Mouse (Mus musculus): ENCODE results near the gene Rps6kb1.
A peak's percentile ranks its signal among the peaks of the same experiment; 100 is the strongest.
"Not testable (repeated sequence)": the region's sequence is repeated elsewhere in the genome, so short reads cannot be mapped to it uniquely, and the experiment has no call there.

Rps6kb1 gene

DNA sequence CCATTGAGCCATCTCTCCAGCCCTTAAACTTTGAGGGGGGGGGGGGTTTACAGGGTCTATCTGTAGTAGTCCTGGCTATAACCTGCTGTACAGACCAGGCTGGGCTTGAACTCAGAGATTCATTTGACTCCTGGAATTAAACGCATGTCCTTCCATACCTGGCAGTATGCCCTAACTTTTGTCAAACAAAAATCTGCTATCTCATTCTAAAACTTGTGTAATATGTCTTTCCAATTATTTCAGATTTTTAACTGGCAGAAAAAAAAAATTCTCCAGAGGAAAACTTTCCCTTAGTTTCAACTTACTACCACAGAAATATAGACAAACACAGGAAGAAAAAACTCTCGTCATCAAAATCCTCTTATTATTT lies 4.1 kb downstream of the Rps6kb1 start:
- DNase-seq (ENCODE audit: low spot score in 2 of 2) = no peak

DNA sequence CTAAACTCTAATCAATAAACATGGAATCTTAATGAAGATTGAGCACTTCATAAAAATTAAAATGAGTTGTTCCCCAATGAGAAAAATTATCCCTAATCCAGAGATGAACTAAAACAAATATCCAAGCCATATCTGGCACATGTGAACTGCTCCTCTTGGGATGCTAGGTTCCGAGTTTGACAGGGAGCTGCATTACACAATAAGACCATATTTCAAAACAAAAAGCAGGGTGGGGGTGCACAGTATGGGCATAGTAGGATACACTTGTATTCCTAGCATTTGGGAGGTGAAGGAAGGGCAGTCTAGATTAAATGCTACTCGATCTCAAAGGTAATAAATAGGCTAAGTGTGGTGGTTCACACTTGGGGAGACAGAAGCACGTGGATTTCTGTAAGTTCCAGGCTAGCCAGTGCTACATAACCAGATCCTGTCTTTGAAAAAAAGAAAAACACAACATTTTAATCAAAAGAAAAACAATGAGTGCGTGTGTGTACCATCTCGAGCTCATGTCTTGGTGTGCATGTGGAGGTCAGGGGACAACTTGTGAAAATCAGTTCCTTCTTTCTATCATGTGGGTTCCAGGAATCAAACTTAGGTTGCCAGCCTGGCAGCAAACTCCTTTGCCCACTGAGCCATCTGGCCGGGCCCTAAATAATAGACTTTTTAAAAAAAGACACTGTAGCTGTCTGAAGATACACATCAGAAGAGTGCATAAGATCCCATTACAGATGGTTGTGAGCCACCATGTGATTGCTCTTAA lies 4.7 kb downstream of the Rps6kb1 start:
- DNase-seq (ENCODE audit: low spot score in 2 of 2) = no peak

DNA sequence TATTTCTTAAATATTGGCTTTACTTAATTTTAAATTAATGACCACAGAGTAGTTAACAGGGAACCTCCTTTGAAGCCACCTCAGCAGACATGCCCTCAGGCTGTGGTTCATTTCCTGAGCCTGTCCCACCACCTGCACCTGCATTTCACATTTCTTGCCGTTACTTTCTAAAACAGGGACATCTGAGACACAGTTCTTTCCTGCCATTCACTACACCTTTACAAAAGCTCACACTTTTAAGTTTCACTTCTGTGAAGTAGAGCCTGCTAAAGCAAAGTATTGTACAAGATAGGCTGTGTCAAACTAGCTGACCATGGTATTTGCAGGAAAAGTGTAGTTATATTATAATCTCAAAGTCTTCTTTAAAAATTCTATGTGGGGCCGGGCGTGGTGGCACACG lies 5.8 kb downstream of the Rps6kb1 start:
- DNase-seq (ENCODE audit: low spot score in 2 of 2) = no peak

DNA sequence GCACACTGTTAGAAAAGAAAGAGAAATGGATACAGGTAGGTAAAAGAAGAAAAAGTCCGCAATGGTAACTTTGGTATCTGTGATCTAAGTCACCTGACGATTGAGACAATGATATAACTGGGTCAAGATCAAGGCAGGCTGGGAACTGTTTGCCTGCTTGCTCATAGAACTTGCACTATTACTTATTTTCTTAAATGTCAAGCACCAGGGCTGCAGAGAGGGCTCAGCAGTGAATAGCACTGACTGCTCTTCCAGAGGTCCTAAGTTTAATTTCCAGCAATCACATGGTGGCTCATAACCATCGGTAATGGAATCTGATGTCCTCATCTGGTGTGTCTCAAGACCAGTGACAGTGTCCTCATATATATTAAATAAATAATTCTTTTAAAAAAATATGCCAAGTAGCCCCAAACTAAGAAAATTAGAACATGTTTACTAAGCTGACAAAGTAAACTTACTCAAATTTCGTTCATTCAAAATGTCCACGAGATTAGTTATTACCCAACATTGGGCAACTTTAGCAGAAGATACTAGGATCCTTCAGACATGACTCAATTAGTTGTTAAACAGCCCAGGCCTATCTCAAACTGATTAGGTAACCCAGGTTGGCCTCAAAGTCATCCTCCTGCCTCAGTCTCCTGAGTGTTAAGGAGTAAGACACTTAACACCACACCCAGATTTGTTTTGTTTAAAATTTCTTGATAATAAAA lies 10.2 kb downstream of the Rps6kb1 start:
- no peak for DNase-seq (ENCODE audit: low spot score in 2 of 2)

DNA sequence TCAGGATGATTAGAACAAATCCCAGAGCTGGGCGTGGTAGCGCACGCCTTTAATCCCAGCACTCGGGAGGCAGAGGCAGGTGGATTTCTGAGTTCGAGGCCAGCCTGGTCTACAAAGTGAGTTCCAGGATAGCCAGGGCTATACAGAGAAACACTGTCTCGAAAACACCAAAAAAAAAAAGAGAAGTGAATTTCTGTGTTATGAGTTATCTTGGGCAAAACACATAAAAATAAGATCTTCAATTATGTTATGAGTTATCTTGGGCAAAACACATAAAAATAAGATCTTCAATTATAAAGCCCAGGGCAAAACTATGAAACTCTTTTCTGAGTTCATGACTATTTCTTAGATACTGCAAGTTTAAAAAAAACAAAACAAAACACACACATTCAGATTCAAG lies 11.3 kb downstream of the Rps6kb1 start:
- not testable (repeated sequence) for DNase-seq (ENCODE audit: low spot score in 2 of 2)

DNA sequence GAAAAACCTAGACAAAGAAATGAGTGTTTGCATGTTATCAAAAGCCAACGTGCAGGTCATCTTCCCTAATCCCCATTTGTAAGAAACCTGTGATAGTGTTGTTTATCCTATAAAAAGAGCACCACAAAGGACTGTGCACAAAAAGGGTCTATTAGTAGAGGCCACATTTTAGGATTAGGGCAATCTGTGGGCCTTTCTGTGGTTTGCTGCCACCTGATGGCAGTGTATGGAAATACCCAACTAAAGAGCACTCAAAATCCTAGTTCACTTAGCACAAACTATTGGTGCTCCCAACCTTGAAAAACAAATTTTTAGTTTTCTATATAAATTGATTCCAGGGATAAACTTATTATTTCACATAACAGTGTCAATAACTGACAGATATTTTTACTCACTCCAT lies 11.8 kb downstream of the Rps6kb1 start:
- DNase-seq (ENCODE audit: low spot score in 2 of 2) = no peak

DNA sequence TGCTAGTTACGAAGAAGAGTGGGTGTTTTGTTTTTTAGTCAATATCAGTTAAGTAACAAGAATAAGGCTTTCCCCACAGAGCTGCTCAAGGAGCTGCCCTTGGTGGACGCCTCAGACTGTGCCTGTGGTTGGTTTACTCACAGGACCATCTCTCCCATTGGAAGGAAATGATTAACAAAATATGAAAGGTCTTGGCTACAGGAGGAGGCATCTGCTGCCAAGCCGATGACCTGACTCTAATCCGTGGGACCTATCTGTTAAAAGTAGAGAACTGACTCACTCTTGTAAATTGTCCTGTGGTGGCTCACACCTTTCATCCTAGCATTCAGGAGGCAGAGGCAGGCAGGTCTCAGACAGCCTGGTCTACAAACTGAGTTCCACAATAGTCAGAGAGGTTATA lies 17.1 kb downstream of the Rps6kb1 start:
- DNase-seq (ENCODE audit: low spot score in 2 of 2) = no peak

DNA sequence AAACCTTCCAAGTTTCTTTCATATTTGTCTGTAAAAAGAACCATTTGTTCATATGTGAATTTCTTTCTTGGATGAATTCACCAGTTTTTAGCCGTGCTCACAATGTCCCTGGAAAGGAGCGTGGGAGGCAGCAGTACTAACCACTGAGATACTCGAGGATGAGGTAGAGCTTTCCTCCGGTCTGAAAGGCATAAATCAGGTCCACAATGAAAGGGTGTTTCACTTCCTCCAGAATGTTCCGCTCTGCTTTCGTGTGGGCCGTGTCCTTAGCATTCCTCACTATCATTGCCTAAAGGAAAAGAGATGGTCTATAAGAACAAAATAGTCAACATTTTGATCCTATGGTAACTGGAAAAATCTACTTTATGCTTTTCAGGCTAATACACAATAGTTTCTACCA lies 24.9 kb downstream of the Rps6kb1 start:
- DNase-seq (ENCODE audit: low spot score in 2 of 2) = no peak

DNA sequence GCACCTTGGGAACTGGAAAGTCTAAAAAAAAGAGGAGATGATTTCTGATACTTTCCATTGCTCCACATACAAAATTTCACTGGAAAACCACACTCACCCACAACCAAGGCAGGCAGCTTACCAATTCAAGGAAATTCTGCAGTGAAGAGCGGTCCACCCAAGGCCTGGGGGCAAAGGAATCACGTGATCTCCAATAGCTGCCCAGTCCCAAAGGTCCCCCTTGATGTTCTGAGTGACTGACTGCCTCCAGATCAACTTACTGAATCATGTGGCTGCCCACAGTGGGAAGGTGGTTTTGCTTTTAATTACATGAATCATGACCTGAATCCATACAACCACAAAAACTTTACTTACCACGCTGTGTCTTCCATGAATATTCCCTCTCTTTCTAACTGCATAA lies 27.4 kb downstream of the Rps6kb1 start:
- DNase-seq (ENCODE audit: low spot score in 2 of 2) = no peak

DNA sequence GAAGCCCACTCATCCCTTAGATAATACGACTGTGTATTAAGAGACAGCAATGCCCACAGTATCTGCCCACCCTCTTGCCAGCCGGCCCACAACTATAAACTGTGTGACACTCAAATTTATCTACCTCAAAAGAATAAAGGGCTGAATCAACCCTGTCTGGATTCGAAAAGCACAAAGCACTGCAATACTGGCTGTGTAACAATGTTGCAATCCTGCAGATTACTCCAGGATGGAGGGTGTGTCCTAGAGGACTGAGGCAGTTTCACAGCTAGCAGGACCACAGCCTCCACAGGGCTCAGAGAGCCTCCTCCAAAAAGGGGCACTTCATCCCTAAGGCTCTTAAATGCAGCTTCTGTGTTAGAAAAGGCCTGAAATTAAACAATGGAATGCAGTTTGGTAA lies 28.0 kb downstream of the Rps6kb1 start:
- no peak for DNase-seq (ENCODE audit: low spot score in 2 of 2)

DNA sequence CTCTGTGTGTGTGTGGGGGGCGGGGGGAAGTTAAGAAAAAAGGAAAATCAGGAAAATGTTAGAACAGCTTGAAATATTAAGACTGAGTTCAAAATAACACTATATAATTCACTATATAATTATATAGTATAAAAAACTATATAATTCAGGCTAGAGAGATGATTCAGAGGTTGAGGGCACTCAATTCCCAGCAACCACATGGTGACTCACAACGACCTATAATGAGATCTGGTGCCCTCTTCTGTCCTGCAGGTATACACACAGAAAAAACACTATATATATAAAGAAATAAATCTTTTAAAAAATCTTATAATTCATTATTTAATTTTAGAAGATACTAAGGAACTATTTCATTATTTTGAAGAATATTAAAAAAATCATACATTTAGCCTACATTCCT lies 36.6 kb downstream of the Rps6kb1 start:
- no peak for DNase-seq (ENCODE audit: low spot score in 2 of 2)

DNA sequence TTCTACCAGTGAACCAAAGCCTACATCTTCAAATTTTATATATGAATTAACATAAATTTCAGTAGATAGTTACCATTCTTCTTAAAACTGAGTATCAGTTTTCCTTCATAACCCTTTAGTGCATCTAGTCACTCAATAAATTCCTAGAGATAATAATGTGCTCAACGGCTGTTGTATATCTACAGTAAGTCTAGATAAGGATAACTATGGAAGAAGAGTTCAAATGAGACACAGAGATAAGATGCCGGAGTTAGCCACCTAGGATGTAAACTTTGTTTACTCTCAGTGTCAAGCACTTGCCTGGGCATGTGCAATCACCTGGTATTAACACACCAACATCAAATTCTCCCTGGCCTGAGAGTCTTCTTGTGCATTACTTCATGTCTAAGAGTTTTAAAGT lies 37.3 kb downstream of the Rps6kb1 start:
- no peak for DNase-seq (ENCODE audit: low spot score in 2 of 2)

DNA sequence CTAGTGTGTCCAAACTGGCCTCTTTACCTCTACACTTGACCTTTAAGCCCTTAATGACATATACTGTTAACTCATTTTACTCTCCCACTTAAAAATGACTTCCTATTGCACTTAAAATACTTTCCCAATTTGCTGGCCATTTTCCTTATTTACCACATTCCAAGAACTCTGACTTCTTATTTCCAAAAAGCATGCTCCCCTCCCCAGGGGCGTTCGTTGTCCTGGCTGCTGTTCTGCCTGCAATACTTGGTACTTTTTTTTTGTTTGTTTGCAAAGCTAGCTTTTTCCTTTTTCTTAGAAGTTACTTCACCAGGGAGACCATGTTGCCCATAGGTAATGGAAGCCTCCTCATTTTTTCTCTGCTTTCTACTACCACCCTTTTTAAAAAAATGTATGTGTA lies 41.5 kb downstream of the Rps6kb1 start:
- DNase-seq (ENCODE audit: low spot score in 2 of 2) = no peak

DNA sequence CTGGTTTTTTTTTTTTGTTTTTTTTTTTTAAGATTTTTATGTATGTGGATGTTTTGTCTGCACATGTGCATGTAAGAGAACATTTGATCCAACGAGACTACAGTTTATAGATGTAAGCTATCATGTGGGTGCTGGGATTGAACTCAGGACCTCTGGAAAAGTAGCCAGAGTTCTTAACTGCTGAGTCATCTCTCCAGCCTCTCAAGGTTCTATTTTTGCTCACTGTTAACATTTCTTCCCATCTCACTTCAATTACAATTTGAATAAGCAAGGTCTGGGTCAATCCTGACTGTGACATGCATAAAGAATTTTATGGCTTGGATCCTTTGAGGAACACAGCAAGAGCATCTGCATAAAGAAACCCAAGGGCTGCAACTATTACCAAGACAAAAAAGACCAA lies 43.8 kb downstream of the Rps6kb1 start:
- DNase-seq (ENCODE audit: low spot score in 2 of 2) = no peak

DNA sequence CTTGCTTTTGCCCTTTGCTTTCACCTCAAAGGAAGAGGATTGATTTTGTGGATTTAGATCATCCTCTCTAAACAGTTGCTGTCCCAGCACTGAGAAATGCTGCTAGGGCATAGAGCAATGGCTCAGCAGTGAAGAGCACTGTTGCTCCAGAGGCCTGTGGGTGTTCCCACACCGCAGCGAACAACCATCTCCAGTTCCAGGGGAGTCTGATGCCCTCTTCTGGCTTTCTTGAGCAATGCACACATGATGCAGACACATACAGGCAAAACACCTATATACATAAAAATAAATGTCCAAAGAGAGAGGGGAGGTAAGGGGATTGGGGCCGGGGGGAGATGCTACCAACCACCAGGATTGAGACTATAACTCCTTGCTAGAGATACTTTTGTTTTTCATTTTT lies 46.7 kb downstream of the Rps6kb1 start:
- no peak for DNase-seq (ENCODE audit: low spot score in 2 of 2)

DNA sequence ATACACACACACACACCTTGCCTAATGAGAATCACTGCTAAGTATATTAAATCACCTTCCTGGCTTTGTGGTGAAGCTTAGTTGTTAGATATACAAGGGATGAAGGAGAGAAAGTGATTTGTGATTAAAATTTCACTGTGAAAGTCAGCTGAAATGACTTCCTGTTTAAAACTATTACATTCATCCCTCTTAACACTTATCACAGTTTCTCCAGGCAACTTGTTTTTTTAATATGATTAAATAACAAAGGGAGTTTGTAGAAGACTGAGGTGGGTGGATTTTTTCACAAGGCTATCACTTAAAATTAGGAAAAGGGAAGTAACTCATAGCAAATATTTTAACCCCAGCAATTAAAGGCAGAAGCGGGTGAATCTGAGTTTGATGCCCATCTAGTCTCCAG lies 47.2 kb downstream of the Rps6kb1 start:
- no peak for DNase-seq (ENCODE audit: low spot score in 2 of 2)

DNA sequence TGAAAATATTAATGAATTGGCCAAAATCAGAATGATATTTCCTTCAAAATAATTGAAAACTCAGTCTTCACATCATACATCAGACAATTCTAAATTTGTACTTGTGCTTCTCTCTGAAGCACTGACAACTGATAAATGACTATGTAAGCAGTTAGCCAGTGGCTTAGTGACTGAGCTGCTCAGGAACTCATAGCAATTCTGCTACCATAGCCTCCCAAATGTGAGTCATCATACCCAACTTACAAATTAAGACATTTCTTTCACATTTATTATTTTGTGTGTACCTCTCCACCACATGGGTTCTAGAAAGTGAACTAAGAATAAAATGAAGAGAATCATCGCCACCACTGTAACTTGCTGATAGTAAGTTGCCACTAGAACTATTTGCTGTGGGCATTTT lies 53.8 kb downstream of the Rps6kb1 start:
- DNase-seq (ENCODE audit: low spot score in 2 of 2) = no peak

DNA sequence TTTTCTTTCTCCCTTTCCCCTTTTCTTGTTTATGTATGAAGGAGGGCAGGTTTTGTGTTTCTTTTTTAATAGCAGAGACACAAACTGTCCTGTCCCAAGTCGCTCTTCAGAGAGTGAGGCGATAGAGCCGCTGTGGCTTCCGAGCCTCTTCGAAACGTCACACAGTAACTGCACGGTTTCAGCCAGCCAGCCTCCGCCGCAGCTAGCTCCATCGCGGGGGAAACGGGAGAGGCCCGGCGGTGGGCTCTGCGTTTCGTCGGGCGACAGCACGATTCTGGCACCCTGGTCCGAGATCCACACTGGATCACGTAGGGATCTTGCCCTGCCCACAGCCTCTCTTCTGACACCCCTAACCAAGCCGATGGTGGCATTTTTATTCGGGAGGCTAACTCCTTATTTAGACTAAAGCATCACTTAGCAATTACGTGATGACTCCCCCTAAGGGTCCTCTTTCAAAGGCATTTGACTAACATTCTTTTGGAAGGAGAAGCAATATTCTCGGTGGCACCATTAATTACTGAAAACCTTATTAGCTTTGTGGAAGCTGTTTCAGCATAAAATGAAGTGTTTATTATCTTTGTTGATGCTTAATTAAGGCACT lies 59.6 kb downstream of the Rps6kb1 start:
- peak; percentile 28 to 33 for DNase-seq (ENCODE audit: low spot score in 2 of 2)

DNA sequence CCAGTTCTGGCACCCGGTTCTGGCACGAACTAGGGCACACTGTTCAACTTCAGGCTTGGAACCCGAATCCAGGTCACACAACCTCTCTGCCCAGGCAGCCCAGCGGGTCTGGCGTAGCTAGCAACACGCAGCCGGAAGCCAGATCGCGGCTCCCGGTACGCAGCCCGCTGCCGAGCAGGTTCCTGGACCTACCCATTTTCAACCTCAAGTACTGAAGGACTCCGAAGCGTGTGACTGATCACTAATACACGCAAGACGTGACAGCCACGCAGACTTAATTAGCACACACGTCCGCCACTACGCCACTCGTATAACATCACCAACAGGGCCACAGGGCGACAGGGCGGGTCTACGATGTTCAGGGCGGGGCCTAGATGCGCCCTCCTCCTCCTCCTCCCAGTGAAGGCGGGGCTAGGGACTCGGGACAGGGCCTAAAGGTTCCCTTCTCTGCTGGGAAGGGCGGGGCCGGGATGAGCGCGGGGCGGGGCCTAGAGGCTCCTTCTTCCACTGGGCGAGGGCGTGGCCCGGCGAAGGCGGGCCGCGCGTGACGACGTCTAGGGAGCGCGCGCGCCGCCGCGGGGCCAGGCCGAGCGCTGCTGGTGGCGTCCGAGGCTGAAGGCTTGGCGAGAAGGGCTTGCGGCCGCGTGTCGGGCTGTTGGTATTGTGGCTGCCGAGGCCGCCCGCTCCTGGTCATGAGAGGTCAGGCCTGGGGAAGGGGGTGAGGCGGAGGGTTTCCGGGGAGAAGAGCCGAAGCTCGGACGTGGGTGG lies 60.3 kb downstream of the Rps6kb1 start, which contains the start of gene Rnft1:
Gene Rnft1 (plus strand): TSS at position 557 of the 768 bp plus-strand sequence.
- DNase-seq (ENCODE audit: low spot score in 2 of 2) = peak; percentile 96 to 97

DNA sequence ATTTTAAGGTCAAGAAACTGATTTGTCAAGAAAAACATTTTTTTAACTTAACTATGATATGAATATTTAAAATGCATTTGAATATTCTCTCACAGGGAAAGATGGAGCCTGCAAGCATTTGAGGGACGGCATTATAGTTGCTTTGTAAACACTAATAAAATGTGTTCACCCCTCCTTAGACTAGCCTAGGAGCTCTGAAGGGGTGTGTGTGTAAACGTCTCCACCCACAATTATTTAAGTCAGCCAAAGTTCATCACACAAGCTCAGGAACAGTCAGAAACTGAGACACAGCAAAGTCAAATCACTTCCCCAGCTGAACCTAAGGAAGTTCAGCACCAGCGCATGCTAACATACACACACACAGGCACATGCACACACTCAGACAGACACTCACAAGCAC lies 71.0 kb downstream of the Rps6kb1 start:
- DNase-seq (ENCODE audit: low spot score in 2 of 2) = no peak

DNA sequence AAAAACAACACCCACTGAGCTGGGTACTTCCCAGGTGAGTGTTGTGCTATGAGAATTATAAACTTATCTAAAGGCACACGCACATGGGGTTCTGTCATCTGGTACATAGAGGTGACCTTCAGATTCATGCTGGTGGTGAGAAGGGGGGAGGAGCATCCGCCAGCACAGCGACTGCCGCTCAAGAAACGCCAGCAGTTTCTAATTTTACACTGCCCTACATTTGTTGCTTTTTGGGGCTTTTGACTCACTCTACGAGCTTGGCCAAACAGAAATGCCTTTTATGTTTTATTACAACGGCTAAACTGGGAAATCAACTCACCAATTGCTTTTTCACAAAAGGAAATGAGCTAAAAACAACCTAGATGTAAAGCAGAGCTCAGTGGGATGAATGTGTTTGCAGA lies 71.8 kb downstream of the Rps6kb1 start:
- DNase-seq (ENCODE audit: low spot score in 2 of 2) = peak in 1 of 2 experiments; percentile 54

DNA sequence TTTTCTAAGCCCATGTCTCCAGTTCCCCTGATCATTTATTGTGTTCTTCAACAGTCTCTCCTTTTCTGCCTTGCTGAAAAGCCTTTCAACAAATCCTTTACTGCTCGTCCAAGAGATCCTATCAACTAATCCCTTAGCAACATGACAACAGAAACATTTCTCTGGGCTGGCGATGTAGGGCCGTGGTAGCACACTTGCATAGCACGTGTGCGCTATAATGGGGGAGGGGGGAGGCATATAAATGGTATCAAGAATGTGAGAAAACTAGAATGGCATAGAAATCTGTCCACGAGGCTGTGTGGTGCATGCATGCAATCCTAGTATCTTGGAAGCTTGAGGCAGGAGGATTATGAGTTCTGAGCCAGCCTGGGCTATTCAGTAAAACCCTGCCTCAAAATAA lies 72.8 kb downstream of the Rps6kb1 start:
- DNase-seq (ENCODE audit: low spot score in 2 of 2) = no peak
